Comparison of ENCODE assay signal across 21 mouse cellular contexts in the genomic region with DNA sequence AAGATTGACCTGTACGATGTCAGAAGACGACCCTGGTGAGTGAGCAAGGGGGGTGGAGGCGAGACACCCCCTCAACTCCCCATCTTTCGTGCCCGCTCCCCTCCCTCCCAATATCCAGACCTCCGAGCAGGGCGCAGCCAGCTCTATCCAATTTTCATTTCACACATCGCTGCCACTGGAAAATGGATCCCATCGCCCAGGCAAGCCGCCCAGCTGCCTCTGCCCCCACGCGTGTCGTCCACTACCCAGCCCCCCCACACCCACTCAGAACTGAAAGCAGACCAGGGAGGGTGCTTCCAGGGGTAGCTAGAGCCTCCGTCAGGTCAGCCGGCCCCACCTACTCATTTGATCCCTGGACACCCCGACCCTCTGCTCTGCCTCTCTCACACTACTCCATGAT. TPM values are rescaled to one million over a fixed set of nuclear protein-coding genes. Genes with fewer than 3 reads are reported as not detected.
DNase-seq lines count a peak whose midpoint lies in the region; ATAC-seq and TF ChIP-seq lines count a peak whose summit lies in the region.
"Had no signal": no experiment of that assay in that cellular context is flagged by ENCODE, and none has a peak within 500 bp of the region (broad histone marks: within the 10 kb centered on the region; RNA-seq: fewer than 3 reads in every experiment).

No protein-coding gene starts in this region.

- no peaks in the 10 kb centered on the region for H3K36me3 ChIP-seq in kidney, embryonic 15.5 days
- H3K36me3 ChIP-seq in kidney, embryonic 14.5 days (ENCODE audit: control insufficient read depth, insufficient read depth, low read length), result no peaks in the 10 kb centered on the region
- H3K36me3 ChIP-seq in hindbrain, embryonic 11.5 days (ENCODE audit: control insufficient read depth, insufficient read depth, low read length), result no peaks in the 10 kb centered on the region
- H3K36me3 ChIP-seq in hindbrain, postnatal 0 days (ENCODE audit: insufficient read depth, low read length), result no peaks in the 10 kb centered on the region
- peaks cover 11% of the 10 kb centered on the region; the same call in 1 of the 2 replicates for H3K36me3 ChIP-seq in neural tube, embryonic 13.5 days
- H3K36me3 ChIP-seq: heart, embryonic 13.5 days; limb, embryonic 15.5 days; liver, embryonic 15.5 days had no signal

- WGBS in kidney, embryonic 15.5 days, result 37% methylated on average over 16 of the region's 16 CpGs
- 38% methylated on average over 16 of the region's 16 CpGs for WGBS in kidney, embryonic 14.5 days
- 57% methylated on average over 16 of the region's 16 CpGs for WGBS in hindbrain, embryonic 11.5 days
- 46% methylated on average over 16 of the region's 16 CpGs for WGBS in hindbrain, postnatal 0 days
- 51% methylated on average over 16 of the region's 16 CpGs for WGBS in neural tube, embryonic 13.5 days

- ATAC-seq in kidney, embryonic 15.5 days (replicated peaks; ENCODE audit: low FRiP score), result no peak
- ATAC-seq in kidney, embryonic 14.5 days (ENCODE audit: low FRiP score, low TSS enrichment), result no peak
- ATAC-seq in hindbrain, embryonic 11.5 days (ENCODE audit: low FRiP score), result peak; percentile 18; the same call in 1 of the 2 replicates
- no peak for ATAC-seq in hindbrain, postnatal 0 days
- ATAC-seq in neural tube, embryonic 13.5 days (ENCODE audit: low read depth), result no peak

- peaks cover 59% of the 10 kb centered on the region for H3K4me1 ChIP-seq in kidney, embryonic 15.5 days
- peaks cover 15% of the 10 kb centered on the region for H3K4me1 ChIP-seq in kidney, embryonic 14.5 days (ENCODE audit: control insufficient read depth, insufficient read depth, low read length)
- 0 out of 2 replicates have a peak, but pooled peaks cover 2% of the 10 kb centered on the region for H3K4me1 ChIP-seq in hindbrain, embryonic 11.5 days (replicated peaks; ENCODE audit: control insufficient read depth, insufficient read depth, low read length)
- peaks cover 10% of the 10 kb centered on the region for H3K4me1 ChIP-seq in hindbrain, postnatal 0 days (ENCODE audit: insufficient read depth, low read length)
- peaks cover 72% of the 10 kb centered on the region for H3K4me1 ChIP-seq in neural tube, embryonic 13.5 days (replicated peaks)
- H3K4me1 ChIP-seq: liver, embryonic 15.5 days had no signal

- DNase-seq in hindbrain, embryonic 11.5 days (ENCODE audit: low spot score), result no peak
- DNase-seq in hindbrain, postnatal 0 days (ENCODE audit: low spot score), result peak; percentile 12
- DNase-seq in thymus, postnatal 0 days (ENCODE audit: low spot score), result no peak
- no peak for DNase-seq in adrenal gland, adult (ENCODE audit: inconsistent age in 2 of 2, low spot score in 1 of 2)
- DNase-seq: cerebellum, adult 18-20 months; cerebellum, postnatal 36 days; heart, adult 18-20 months; kidney, adult 8-10 months; layer of hippocampus, postnatal 36 days; retina, postnatal 1 day; right cerebral cortex, postnatal 4 days; thymus, postnatal 14 days had no signal

- TF ChIP-seq CTCF in hindbrain, postnatal 0 days (IDR thresholded peaks at IDR 0.05; ENCODE audit: low read depth), result no peak

- H3K9me3 ChIP-seq in kidney, embryonic 15.5 days (replicated peaks), result no peaks in the 10 kb centered on the region
- no peaks in the 10 kb centered on the region for H3K9me3 ChIP-seq in kidney, embryonic 14.5 days (ENCODE audit: control insufficient read depth, low read length)
- no peaks in the 10 kb centered on the region for H3K9me3 ChIP-seq in hindbrain, embryonic 11.5 days (ENCODE audit: control insufficient read depth, low read length)
- no peaks in the 10 kb centered on the region for H3K9me3 ChIP-seq in hindbrain, postnatal 0 days (ENCODE audit: low read length)
- no peaks in the 10 kb centered on the region for H3K9me3 ChIP-seq in neural tube, embryonic 13.5 days
- H3K9me3 ChIP-seq: heart, embryonic 13.5 days; limb, embryonic 15.5 days; liver, embryonic 15.5 days had no signal

- no peak overlapping the region for H3K9ac ChIP-seq in kidney, embryonic 15.5 days
- no peak overlapping the region for H3K9ac ChIP-seq in kidney, embryonic 14.5 days (ENCODE audit: low read depth, low read length)
- H3K9ac ChIP-seq in hindbrain, embryonic 11.5 days (ENCODE audit: low read depth, low read length), result no peak overlapping the region
- H3K9ac ChIP-seq in hindbrain, postnatal 0 days (replicated peaks; ENCODE audit: low read length), result no peak overlapping the region
- H3K9ac ChIP-seq in neural tube, embryonic 13.5 days, result no peak overlapping the region
- H3K9ac ChIP-seq: limb, embryonic 15.5 days; liver, embryonic 15.5 days had no signal

- H3K27ac ChIP-seq in kidney, embryonic 15.5 days, result peak overlapping the region; percentile 56; the same call in 1 of the 2 replicates
- no peak overlapping the region for H3K27ac ChIP-seq in kidney, embryonic 14.5 days (ENCODE audit: low read depth, low read length)
- H3K27ac ChIP-seq in hindbrain, embryonic 11.5 days (ENCODE audit: low read depth, low read length), result peak overlapping the region; percentile 74
- no peak overlapping the region for H3K27ac ChIP-seq in hindbrain, postnatal 0 days
- H3K27ac ChIP-seq in neural tube, embryonic 13.5 days (replicated peaks), result peak overlapping the region; percentile 86
- H3K27ac ChIP-seq: heart, embryonic 13.5 days; limb, embryonic 15.5 days; liver, embryonic 15.5 days had no signal

- H3K27me3 ChIP-seq in kidney, embryonic 15.5 days, result peaks cover 6% of the 10 kb centered on the region; the same call in 1 of the 2 replicates
- peaks cover 9% of the 10 kb centered on the region; the same call in 1 of the 2 replicates for H3K27me3 ChIP-seq in kidney, embryonic 14.5 days (ENCODE audit: control insufficient read depth, insufficient read depth, low read length)
- H3K27me3 ChIP-seq in hindbrain, embryonic 11.5 days (ENCODE audit: control insufficient read depth, insufficient read depth, low read length), result no peaks in the 10 kb centered on the region
- H3K27me3 ChIP-seq in hindbrain, postnatal 0 days (ENCODE audit: insufficient read depth, low read length), result no peaks in the 10 kb centered on the region
- H3K27me3 ChIP-seq in neural tube, embryonic 13.5 days, result no peaks in the 10 kb centered on the region

- peak overlapping the region; percentile 16; the same call in 1 of the 2 replicates for H3K4me2 ChIP-seq in kidney, embryonic 15.5 days
- H3K4me2 ChIP-seq in kidney, embryonic 14.5 days (replicated peaks; ENCODE audit: low read depth, low read length), result no peak overlapping the region
- H3K4me2 ChIP-seq in hindbrain, embryonic 11.5 days (replicated peaks; ENCODE audit: low read depth, low read length), result no peak overlapping the region
- H3K4me2 ChIP-seq in hindbrain, postnatal 0 days (ENCODE audit: low read depth, low read length), result no peak overlapping the region
- no peak overlapping the region for H3K4me2 ChIP-seq in neural tube, embryonic 13.5 days
- H3K4me2 ChIP-seq: heart, embryonic 13.5 days; limb, embryonic 15.5 days; liver, embryonic 15.5 days had no signal

- H3K4me3 ChIP-seq in kidney, embryonic 15.5 days (replicated peaks), result no peak overlapping the region
- H3K4me3 ChIP-seq in kidney, embryonic 14.5 days (ENCODE audit: low read length), result no peak overlapping the region
- H3K4me3 ChIP-seq in hindbrain, embryonic 11.5 days (ENCODE audit: low read depth, low read length), result no peak overlapping the region
- H3K4me3 ChIP-seq in hindbrain, postnatal 0 days (ENCODE audit: low read length), result no peak overlapping the region
- no peak overlapping the region for H3K4me3 ChIP-seq in neural tube, embryonic 13.5 days
- H3K4me3 ChIP-seq: heart, embryonic 13.5 days; limb, embryonic 15.5 days; liver, embryonic 15.5 days had no signal

RNA-seq across cellular contexts. Expression of gene Tmem115, which starts 21.4 kb away (rescaled TPM):
- polyA plus RNA-seq in kidney, embryonic 15.5 days (2015; fragmentation: Nextera tagmentation; extraction: Ambion mirVana), result 45.0 and 49.4 TPM in 2 replicates
- polyA plus RNA-seq in kidney, embryonic 14.5 days (2014; fragmentation: Nextera tagmentation; extraction: Ambion mirVana), result 45.0 and 49.9 TPM in 2 replicates
- 38.8 and 46.5 TPM in 2 replicates for polyA plus RNA-seq in hindbrain, embryonic 11.5 days (2014; fragmentation: Nextera tagmentation; extraction: Ambion mirVana)
- total RNA-seq in hindbrain, postnatal 0 days (2014; rRNA removed), result 72.6 and 78.4 TPM in 2 replicates
- polyA plus RNA-seq in hindbrain, postnatal 0 days (2015; fragmentation: Nextera tagmentation; extraction: Ambion mirVana), result 51.6 and 52.3 TPM in 2 replicates
- polyA plus RNA-seq in neural tube, embryonic 13.5 days (2015; fragmentation: Nextera tagmentation; extraction: Ambion mirVana), result 43.4 and 44.4 TPM in 2 replicates
- polyA plus RNA-seq in thymus, postnatal 0 days (2015; fragmentation: Nextera tagmentation; extraction: Ambion mirVana), result 35.0 and 37.1 TPM in 2 replicates

RNA-seq across cellular contexts. Expression of gene Cyb561d2, which starts 29.7 kb away (rescaled TPM):
- polyA plus RNA-seq in kidney, embryonic 15.5 days (2015; fragmentation: Nextera tagmentation; extraction: Ambion mirVana), result 31.5 and 33.9 TPM in 2 replicates
- 28.7 and 32.3 TPM in 2 replicates for polyA plus RNA-seq in kidney, embryonic 14.5 days (2014; fragmentation: Nextera tagmentation; extraction: Ambion mirVana)
- 19.6 and 21.2 TPM in 2 replicates for polyA plus RNA-seq in hindbrain, embryonic 11.5 days (2014; fragmentation: Nextera tagmentation; extraction: Ambion mirVana)
- total RNA-seq in hindbrain, postnatal 0 days (2014; rRNA removed), result 56.5 and 69.3 TPM in 2 replicates
- polyA plus RNA-seq in hindbrain, postnatal 0 days (2015; fragmentation: Nextera tagmentation; extraction: Ambion mirVana), result 52.9 and 53.5 TPM in 2 replicates
- 33.0 and 40.1 TPM in 2 replicates for polyA plus RNA-seq in neural tube, embryonic 13.5 days (2015; fragmentation: Nextera tagmentation; extraction: Ambion mirVana)
- polyA plus RNA-seq in thymus, postnatal 0 days (2015; fragmentation: Nextera tagmentation; extraction: Ambion mirVana), result 48.5 and 49.8 TPM in 2 replicates

RNA-seq across cellular contexts. Expression of gene Nprl2, which starts 29.7 kb away (rescaled TPM):
- polyA plus RNA-seq in kidney, embryonic 15.5 days (2015; fragmentation: Nextera tagmentation; extraction: Ambion mirVana), result 44.4 and 46.8 TPM in 2 replicates
- 41.0 and 48.6 TPM in 2 replicates for polyA plus RNA-seq in kidney, embryonic 14.5 days (2014; fragmentation: Nextera tagmentation; extraction: Ambion mirVana)
- 46.2 and 46.5 TPM in 2 replicates for polyA plus RNA-seq in hindbrain, embryonic 11.5 days (2014; fragmentation: Nextera tagmentation; extraction: Ambion mirVana)
- total RNA-seq in hindbrain, postnatal 0 days (2014; rRNA removed), result 58.6 and 70.5 TPM in 2 replicates
- 53.0 and 54.6 TPM in 2 replicates for polyA plus RNA-seq in hindbrain, postnatal 0 days (2015; fragmentation: Nextera tagmentation; extraction: Ambion mirVana)
- polyA plus RNA-seq in neural tube, embryonic 13.5 days (2015; fragmentation: Nextera tagmentation; extraction: Ambion mirVana), result 66.7 and 73.7 TPM in 2 replicates
- 47.2 and 48.4 TPM in 2 replicates for polyA plus RNA-seq in thymus, postnatal 0 days (2015; fragmentation: Nextera tagmentation; extraction: Ambion mirVana)

RNA-seq across cellular contexts. Expression of gene Zmynd10, which starts 34.8 kb away (rescaled TPM):
- polyA plus RNA-seq in kidney, embryonic 15.5 days (2015; fragmentation: Nextera tagmentation; extraction: Ambion mirVana), result 1.2 and 2.9 TPM in 2 replicates
- polyA plus RNA-seq in kidney, embryonic 14.5 days (2014; fragmentation: Nextera tagmentation; extraction: Ambion mirVana), result 0.76 and 1.7 TPM in 2 replicates
- 3.7 and 5.0 TPM in 2 replicates for polyA plus RNA-seq in hindbrain, embryonic 11.5 days (2014; fragmentation: Nextera tagmentation; extraction: Ambion mirVana)
- total RNA-seq in hindbrain, postnatal 0 days (2014; rRNA removed), result 1.8 and 10.9 TPM in 2 replicates
- 3.5 and 3.7 TPM in 2 replicates for polyA plus RNA-seq in hindbrain, postnatal 0 days (2015; fragmentation: Nextera tagmentation; extraction: Ambion mirVana)
- polyA plus RNA-seq in neural tube, embryonic 13.5 days (2015; fragmentation: Nextera tagmentation; extraction: Ambion mirVana), result 1.2 and 1.3 TPM in 2 replicates
- 0.89 and 1.5 TPM in 2 replicates for polyA plus RNA-seq in thymus, postnatal 0 days (2015; fragmentation: Nextera tagmentation; extraction: Ambion mirVana)
- total RNA-seq: heart, postnatal 25 days; monocyte, adult 5-6 weeks; neutrophil, adult 5-6 weeks had no signal
- polyA plus RNA-seq: heart, embryonic 13.5 days had no signal

RNA-seq across cellular contexts. Expression of gene Rassf1, which starts 39.0 kb away (rescaled TPM):
- polyA plus RNA-seq in kidney, embryonic 15.5 days (2015; fragmentation: Nextera tagmentation; extraction: Ambion mirVana), result 61.7 and 63.4 TPM in 2 replicates
- polyA plus RNA-seq in kidney, embryonic 14.5 days (2014; fragmentation: Nextera tagmentation; extraction: Ambion mirVana), result 53.2 and 60.1 TPM in 2 replicates
- polyA plus RNA-seq in hindbrain, embryonic 11.5 days (2014; fragmentation: Nextera tagmentation; extraction: Ambion mirVana), result 39.7 and 41.2 TPM in 2 replicates
- total RNA-seq in hindbrain, postnatal 0 days (2014; rRNA removed), result 17.6 and 20.2 TPM in 2 replicates
- polyA plus RNA-seq in hindbrain, postnatal 0 days (2015; fragmentation: Nextera tagmentation; extraction: Ambion mirVana), result 30.3 and 31.0 TPM in 2 replicates
- polyA plus RNA-seq in neural tube, embryonic 13.5 days (2015; fragmentation: Nextera tagmentation; extraction: Ambion mirVana), result 35.4 and 39.0 TPM in 2 replicates
- 52.1 and 56.2 TPM in 2 replicates for polyA plus RNA-seq in thymus, postnatal 0 days (2015; fragmentation: Nextera tagmentation; extraction: Ambion mirVana)

Comparison
In these comparisons a context has a peak if more than half of its experiments do, and no peak if none do; other contexts are left out.
1. H3K27ac ChIP-seq: peak in kidney, embryonic 15.5 days (single experiment), hindbrain, embryonic 11.5 days (single experiment) and neural tube, embryonic 13.5 days (single experiment); none in kidney, embryonic 14.5 days (single experiment) and hindbrain, postnatal 0 days (single experiment).